Mouse (Mus musculus) liver, adult 2 months (tissue): ENCODE results near the gene Fbxo48. TPM values are rescaled to one million over a fixed set of nuclear protein-coding genes. Genes with fewer than 3 reads are reported as not detected.

Experiments used
- DNase-seq: peaks from one replicate; pipeline ENCODE4 v3.0.0-alpha.2; 2011; ENCODE audit warnings: low read depth, low spot score; ENCODE audit errors: extremely low read depth
- H3K27ac ChIP-seq: fragments of 200-500 bp; replicated peaks from 2 replicates; pipeline ENCODE4 v1.5.1; 2012; ENCODE audit warnings: low read depth, mild to moderate bottlenecking, control low read depth, inconsistent platforms, low read length; ENCODE audit not compliant: insufficient read depth
- H3K27me3 ChIP-seq: fragments of 200-500 bp; 2 replicates; pipeline ENCODE4 v1.6.1; 2012; ENCODE audit warnings: mild to moderate bottlenecking, moderate library complexity, low read length, inconsistent platforms; ENCODE audit not compliant: control insufficient read depth, insufficient read depth
- H3K36me3 ChIP-seq: fragments of 200-500 bp; 2 replicates; pipeline ENCODE4 v1.6.1; 2012; ENCODE audit warnings: low read length, inconsistent platforms; ENCODE audit not compliant: control insufficient read depth, insufficient read depth
- H3K4me1 ChIP-seq: fragments of 200-500 bp; 2 replicates; pipeline ENCODE4 v1.6.1; 2011; ENCODE audit warnings: low read length; ENCODE audit not compliant: control insufficient read depth, insufficient read depth
- H3K4me3 ChIP-seq: fragments of 200-500 bp; 2 replicates; pipeline ENCODE4 v1.5.1; 2011; ENCODE audit warnings: low read depth, mild to moderate bottlenecking, control low read depth, low read length, moderate library complexity; ENCODE audit not compliant: insufficient read depth
- H3K79me2 ChIP-seq: fragments of 200-500 bp; 2 replicates; pipeline ENCODE4 v1.6.1; 2012; ENCODE audit warnings: inconsistent platforms, mild to moderate bottlenecking, low read length, moderate library complexity; ENCODE audit not compliant: control insufficient read depth, insufficient read depth
- H3K9ac ChIP-seq: fragments of 200-500 bp; 2 replicates; pipeline ENCODE4 v1.6.1; 2012; ENCODE audit warnings: low read depth, mild to moderate bottlenecking, control low read depth, inconsistent platforms, low read length
- CTCF ChIP-seq: fragments of 200-500 bp; IDR thresholded peaks from 2 replicates; pipeline ENCODE4 v1.5.1; 2011; ENCODE audit warnings: low read depth, low read length, control low read depth
- POLR2A ChIP-seq: fragments of 200-500 bp; IDR thresholded peaks from 2 replicates; pipeline ENCODE4 v1.6.1; 2011; ENCODE audit warnings: low read length, control low read depth; ENCODE audit not compliant: insufficient read depth; ENCODE audit errors: extremely low read depth
- WGBS: fragments of 180-500 bp; shearing (Covaris S2); methylation state at CpG from one replicate; pipeline ENCODE4 v1.1.7; 2018; 5-methylcytosine and 5-hydroxymethylcytosine counted together
- polyA plus RNA-seq: library from polyadenylated mRNA; depleted of rRNA; stranded (reverse); fragments of >200 nt; gene quantifications from 2 replicates; pipeline ENCODE4 v1.2.3, GENCODE M21; 2012
- total RNA-seq: library from RNA; depleted of rRNA; stranded (reverse); fragments of >200 nt; gene quantifications from 2 replicates; pipeline ENCODE4 v1.2.3, GENCODE M21; 2014

Fbxo48 gene
- total and polyA plus RNA-seq, 2 experiments: under 0.01 TPM; not detected in 1

- H3K36me3 ChIP-seq: no peaks in the 10 kb centered on the region
- no peak overlapping the region for H3K9ac ChIP-seq
- H3K4me1 ChIP-seq: no peaks in the 10 kb centered on the region
- DNase-seq: no peak
- 62% methylated on average over 4 of the region's 4 CpGs for WGBS
- no peaks in the 10 kb centered on the region for H3K79me2 ChIP-seq
- no peaks in the 10 kb centered on the region for H3K27me3 ChIP-seq
- no peak overlapping the region for H3K27ac ChIP-seq
- H3K4me3 ChIP-seq: no peak overlapping the region
- TF ChIP-seq CTCF: no peak
- TF ChIP-seq POLR2A: no peak
Observed at GRCm38 (mm10) chr11:16976937-16977336, 25.8 kb downstream of the Fbxo48 start.

DNA sequence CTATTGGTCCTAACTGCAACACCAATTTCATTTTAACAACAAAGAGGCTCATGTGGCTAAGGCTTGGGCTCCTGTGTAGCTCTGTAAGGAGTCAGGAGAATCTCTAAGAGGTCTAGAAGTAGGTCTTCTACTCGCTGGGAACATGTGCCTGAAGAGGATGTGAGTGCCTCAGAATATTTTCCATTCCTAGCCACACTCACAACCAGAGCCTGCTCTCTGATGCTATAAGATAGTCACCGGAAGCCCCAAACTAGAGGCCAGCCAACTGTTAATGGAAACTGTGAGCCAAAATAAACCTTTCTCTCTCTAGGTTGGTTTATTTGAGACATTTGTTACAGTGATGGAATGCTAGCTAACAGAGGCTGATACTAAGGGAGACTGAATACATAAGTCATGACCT, 26.4 kb downstream of the Fbxo48 start:
- Histone ChIP-seq H3K36me3 (no peaks in the 10 kb centered on the region), H3K9ac (no peak overlapping the region), H3K4me3 (no peak overlapping the region), H3K27me3 (no peaks in the 10 kb centered on the region), H3K27ac (no peak overlapping the region), H3K4me1 (no peaks in the 10 kb centered on the region), H3K79me2 (no peaks in the 10 kb centered on the region)
- 56% methylated on average over 2 of the region's 2 CpGs for WGBS
- no peak for DNase-seq
- TF ChIP-seq CTCF: no peak
- TF ChIP-seq POLR2A: no peak

DNA sequence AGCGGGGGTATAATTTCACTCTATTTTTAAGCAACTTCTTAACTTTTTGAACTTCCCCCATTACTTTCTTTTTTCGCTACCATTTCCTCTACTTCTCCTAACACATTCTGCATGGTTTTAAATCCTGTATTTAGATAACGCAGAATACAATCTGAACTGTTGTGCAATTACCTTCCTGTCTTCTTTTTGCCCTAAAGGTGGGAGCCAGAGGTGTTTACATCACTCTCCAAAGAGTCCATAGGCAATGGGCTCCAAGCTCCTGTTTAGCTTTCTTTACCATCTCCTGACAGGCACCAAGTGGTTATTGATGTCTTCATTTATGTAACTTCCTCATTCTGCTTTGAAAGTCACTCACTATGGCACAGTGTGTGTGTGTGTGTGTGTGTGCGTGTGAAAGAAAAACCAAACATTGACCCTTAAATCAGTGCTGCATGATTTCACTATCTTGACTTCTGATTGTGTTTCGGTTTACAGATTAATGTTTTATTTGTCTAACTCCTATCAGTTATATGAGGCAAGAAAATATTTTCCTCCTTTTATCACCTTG, 27.1 kb downstream of the Fbxo48 start:
- Histone ChIP-seq H3K27ac (no peak overlapping the region), H3K79me2 (no peaks in the 10 kb centered on the region), H3K36me3 (no peaks in the 10 kb centered on the region), H3K27me3 (no peaks in the 10 kb centered on the region), H3K4me3 (no peak overlapping the region), H3K9ac (no peak overlapping the region), H3K4me1 (no peaks in the 10 kb centered on the region)
- TF ChIP-seq CTCF (no peak), POLR2A (no peak)
- 69% methylated on average over 5 of the region's 5 CpGs for WGBS
- no peak for DNase-seq

GRCm38 (mm10) chr11:16986550-16987187, 35.5 kb downstream of the Fbxo48 start:
- Histone ChIP-seq H3K27me3 (no peaks in the 10 kb centered on the region), H3K4me1 (no peaks in the 10 kb centered on the region), H3K36me3 (no peaks in the 10 kb centered on the region), H3K79me2 (no peaks in the 10 kb centered on the region), H3K4me3 (no peak overlapping the region), H3K27ac (no peak overlapping the region), H3K9ac (no peak overlapping the region)
- 75% methylated on average over 7 of the region's 7 CpGs for WGBS
- TF ChIP-seq POLR2A (no peak), CTCF (no peak)
- DNase-seq: no peak

- H3K27ac ChIP-seq: no peak overlapping the region
- H3K79me2 ChIP-seq: no peaks in the 10 kb centered on the region
- WGBS: 60% methylated on average over 6 of the region's 6 CpGs
Observed at GRCm38 (mm10) chr11:16987745-16988328, 36.7 kb downstream of the Fbxo48 start.

DNA sequence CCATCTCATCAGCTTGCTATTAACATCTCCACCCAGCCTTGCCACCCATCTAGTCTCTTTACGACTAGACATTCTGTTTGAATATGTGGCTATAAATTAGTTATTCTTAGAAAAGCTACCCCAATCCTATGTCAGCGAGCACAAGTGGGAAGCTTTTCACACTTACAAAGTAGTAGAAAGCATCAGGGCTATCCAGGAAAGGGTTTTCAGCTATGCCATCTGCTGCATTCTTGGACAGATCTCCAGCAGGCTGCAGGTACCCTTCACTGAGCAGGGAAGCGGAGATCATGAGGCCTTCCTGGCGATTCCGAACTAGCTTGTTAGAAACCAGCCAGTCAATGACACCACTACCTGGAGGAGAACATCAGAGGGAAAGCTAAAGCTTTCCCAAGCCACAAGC, 38.7 kb downstream of the Fbxo48 start:
- TF ChIP-seq CTCF (no peak), POLR2A (no peak)
- no peak for DNase-seq
- H3K27me3 ChIP-seq: no peaks in the 10 kb centered on the region
- H3K36me3 ChIP-seq: no peaks in the 10 kb centered on the region
- no peak overlapping the region for H3K9ac ChIP-seq
- H3K4me1 ChIP-seq: no peaks in the 10 kb centered on the region
- no peaks in the 10 kb centered on the region for H3K79me2 ChIP-seq
- WGBS: 86% methylated on average over 5 of the region's 5 CpGs
- no peak overlapping the region for H3K4me3 ChIP-seq
- no peak overlapping the region for H3K27ac ChIP-seq

More at GRCm38 (mm10) chr11:16987745-16988328, 36.7 kb downstream of the Fbxo48 start:
- no peak for DNase-seq
- no peak overlapping the region for H3K4me3 ChIP-seq
- H3K4me1 ChIP-seq: no peaks in the 10 kb centered on the region
- H3K9ac ChIP-seq: no peak overlapping the region
- no peaks in the 10 kb centered on the region for H3K27me3 ChIP-seq
- H3K36me3 ChIP-seq: no peaks in the 10 kb centered on the region
- TF ChIP-seq CTCF (no peak), POLR2A (no peak)
